Mouse (Mus musculus) liver, embryonic 11.5 days (tissue): ENCODE results near the gene Fkbp5. TPM values are rescaled to one million over a fixed set of nuclear protein-coding genes. Genes with fewer than 3 reads are reported as not detected.

Experiments used
- ATAC-seq: fragments of 200-750 bp; cut with Nextera tagmentation; replicated peaks from 2 replicates; pipeline ENCODE4 v1.8.0; 2017; ENCODE audit warnings: moderate number of reproducible peaks, mild to moderate bottlenecking, moderate TSS enrichment, moderate library complexity; ENCODE audit not compliant: low FRiP score
- DNase-seq: peaks from one replicate; pipeline ENCODE4 v3.0.0-alpha.2; 2017; ENCODE audit warnings: low spot score
- H3K27ac ChIP-seq: fragments of 300-500 bp; sonication (generic); 2 replicates; pipeline ENCODE4 v1.5.1; 2014; ENCODE audit warnings: mild to moderate bottlenecking, low read depth, low read length, control low read depth
- H3K27me3 ChIP-seq: fragments of 300-500 bp; sonication (generic); replicated peaks from 2 replicates; pipeline ENCODE4 v1.6.1; 2014; ENCODE audit warnings: low read length, mixed read lengths; ENCODE audit not compliant: control insufficient read depth, insufficient read depth
- H3K36me3 ChIP-seq: fragments of 300-500 bp; sonication (generic); 2 replicates; pipeline ENCODE4 v1.6.1; 2014; ENCODE audit warnings: mild to moderate bottlenecking, low read length, moderate library complexity, mixed read lengths; ENCODE audit not compliant: control insufficient read depth, insufficient read depth
- H3K4me1 ChIP-seq: fragments of 300-500 bp; sonication (generic); replicated peaks from 2 replicates; pipeline ENCODE4 v1.6.1; 2014; ENCODE audit warnings: low read length, mixed read lengths; ENCODE audit not compliant: control insufficient read depth, insufficient read depth
- H3K4me2 ChIP-seq: fragments of 300-500 bp; sonication (generic); 2 replicates; pipeline ENCODE4 v1.6.1; 2014; ENCODE audit warnings: mild to moderate bottlenecking, control low read depth, moderate library complexity
- H3K4me3 ChIP-seq: fragments of 300-500 bp; sonication (generic); 2 replicates; pipeline ENCODE4 v1.5.1; 2014; ENCODE audit warnings: low read depth, low read length, control low read depth
- H3K9ac ChIP-seq: fragments of 300-500 bp; sonication (generic); 2 replicates; pipeline ENCODE4 v1.6.1; 2014; ENCODE audit warnings: low read depth, low read length, control low read depth
- H3K9me3 ChIP-seq: fragments of 300-500 bp; sonication (generic); 2 replicates; pipeline ENCODE4 v1.6.1; 2016; ENCODE audit warnings: low read length, inconsistent platforms, mixed read lengths; ENCODE audit not compliant: control insufficient read depth
- WGBS: fragments of 180-500 bp; shearing (Covaris S2); extraction: QIAGEN DNeasy Blood & Tissue Kit; methylation state at CpG from one replicate; pipeline ENCODE4 v1.1.7; 2014; 5-methylcytosine and 5-hydroxymethylcytosine counted together
- polyA plus RNA-seq: library from polyadenylated mRNA; unstranded; fragments of >200 nt; fragmentation: Nextera tagmentation; extraction: Ambion mirVana; gene quantifications from 2 replicates; pipeline ENCODE4 v1.2.1, GENCODE M21; 2014

The Fkbp5 gene
- polyA plus RNA-seq, 1 experiment from 2014 or later: 10.1 TPM

DNA sequence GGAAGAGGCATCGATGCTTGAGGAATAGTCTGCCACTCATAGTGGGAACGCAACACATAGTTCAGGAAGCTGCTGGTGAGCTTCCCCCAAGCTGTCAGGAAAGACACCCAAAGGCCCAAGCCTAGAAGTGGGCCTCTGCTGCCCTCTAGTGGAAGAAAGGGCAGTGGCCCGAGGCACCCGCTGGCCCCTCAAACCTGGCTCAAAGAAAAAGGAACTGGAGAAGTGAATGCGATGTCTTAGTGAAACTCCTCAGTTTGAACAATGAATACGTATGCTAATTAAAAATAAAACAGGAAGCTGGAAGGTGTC lies 10.7 kb upstream of the Fkbp5 start:
- H3K36me3 ChIP-seq: no peaks in the 10 kb centered on the region
- no peaks in the 10 kb centered on the region for H3K9me3 ChIP-seq
- H3K4me2 ChIP-seq: no peak overlapping the region; the same call in 1 of the 2 replicates
- ATAC-seq (no peak), DNase-seq (peak; percentile 78)
- no peak overlapping the region for H3K4me3 ChIP-seq
- H3K27me3 ChIP-seq: peaks cover 12% of the 10 kb centered on the region
- WGBS: 2% methylated on average over 6 of the region's 6 CpGs
- H3K9ac ChIP-seq: no peak overlapping the region
- peaks cover 13% of the 10 kb centered on the region for H3K4me1 ChIP-seq
- H3K27ac ChIP-seq: no peak overlapping the region

DNA sequence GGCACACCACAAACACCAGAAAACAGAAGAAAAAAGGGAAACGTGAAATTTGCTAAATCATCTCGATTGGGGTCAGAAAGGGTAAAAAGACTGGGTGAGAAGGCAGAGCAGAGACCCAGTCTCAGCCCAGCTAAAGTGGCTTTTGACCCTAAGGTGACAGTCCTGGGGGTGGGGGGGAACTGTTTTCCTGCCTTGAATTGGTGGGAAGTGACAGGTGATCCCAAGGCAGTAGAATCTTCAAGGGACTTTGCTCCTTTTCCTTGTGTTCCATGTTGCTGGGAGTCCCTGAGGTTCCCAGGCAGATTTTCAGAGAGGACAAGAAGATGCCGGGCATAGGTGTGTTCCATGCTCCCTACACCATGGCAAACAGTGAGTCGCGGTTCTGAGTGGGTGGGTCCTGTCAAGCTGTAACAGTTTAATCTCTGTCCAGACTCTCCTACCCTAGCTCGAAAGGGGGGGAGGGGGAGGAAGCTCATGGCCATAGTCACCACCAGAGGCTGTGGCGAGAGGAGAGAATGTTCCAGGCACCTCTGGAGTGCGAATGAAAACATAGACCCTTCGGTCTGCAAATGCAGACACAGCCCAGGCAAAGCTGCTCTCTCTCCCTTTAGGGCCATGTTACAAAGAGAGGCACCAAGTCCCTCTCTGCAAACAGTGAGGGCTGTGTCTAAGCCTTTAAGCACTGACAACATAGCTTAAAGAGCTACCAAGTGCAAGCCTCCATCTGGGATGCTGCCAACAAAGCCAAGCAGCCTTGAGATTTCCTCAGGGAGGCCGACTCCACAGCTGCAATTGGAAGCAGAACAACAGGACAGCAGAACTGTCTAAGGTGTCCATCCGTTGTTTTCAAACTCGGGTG lies 10.1 kb upstream of the Fkbp5 start:
- no peaks in the 10 kb centered on the region for H3K36me3 ChIP-seq
- no peak overlapping the region for H3K27ac ChIP-seq
- H3K4me1 ChIP-seq: peaks cover 16% of the 10 kb centered on the region
- peaks cover 14% of the 10 kb centered on the region for H3K27me3 ChIP-seq
- DNase-seq: no peak
- 38% methylated on average over 12 of the region's 12 CpGs for WGBS
- H3K4me3 ChIP-seq: no peak overlapping the region
- H3K9me3 ChIP-seq: no peaks in the 10 kb centered on the region
- no peak overlapping the region; the same call in 1 of the 2 replicates for H3K4me2 ChIP-seq
- no peak for ATAC-seq
- no peak overlapping the region for H3K9ac ChIP-seq

DNA sequence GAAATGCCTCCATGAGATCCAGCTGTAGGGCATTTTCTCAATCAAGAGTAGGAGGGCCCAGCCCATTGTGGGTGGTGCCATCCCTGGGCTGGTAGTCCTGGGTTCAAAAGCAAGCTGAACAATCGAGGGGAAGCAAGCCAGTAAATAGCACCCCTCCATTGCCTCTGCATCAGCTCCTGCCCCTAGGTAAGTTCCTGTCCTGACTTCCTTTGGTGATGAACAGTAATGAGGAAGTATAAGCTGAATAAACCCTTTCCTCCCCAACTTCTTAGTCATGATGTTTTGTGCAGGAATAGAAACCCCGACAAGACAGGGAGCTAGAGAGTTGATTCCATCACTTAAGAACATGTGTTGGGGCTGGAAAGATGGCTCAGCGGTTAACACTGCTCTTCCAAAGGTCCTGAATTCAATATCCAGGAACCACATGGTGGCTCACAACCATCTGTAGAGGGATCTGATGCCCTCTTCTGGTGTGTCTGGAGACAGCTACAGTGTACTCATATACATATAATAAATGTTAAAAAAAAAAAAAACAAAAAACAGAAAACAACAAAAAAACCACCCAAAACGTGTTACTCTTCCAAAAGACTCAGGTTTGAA lies 7.6 kb upstream of the Fkbp5 start:
- H3K4me2 ChIP-seq: no peak overlapping the region
- 60% methylated on average over 4 of the region's 4 CpGs for WGBS

DNA sequence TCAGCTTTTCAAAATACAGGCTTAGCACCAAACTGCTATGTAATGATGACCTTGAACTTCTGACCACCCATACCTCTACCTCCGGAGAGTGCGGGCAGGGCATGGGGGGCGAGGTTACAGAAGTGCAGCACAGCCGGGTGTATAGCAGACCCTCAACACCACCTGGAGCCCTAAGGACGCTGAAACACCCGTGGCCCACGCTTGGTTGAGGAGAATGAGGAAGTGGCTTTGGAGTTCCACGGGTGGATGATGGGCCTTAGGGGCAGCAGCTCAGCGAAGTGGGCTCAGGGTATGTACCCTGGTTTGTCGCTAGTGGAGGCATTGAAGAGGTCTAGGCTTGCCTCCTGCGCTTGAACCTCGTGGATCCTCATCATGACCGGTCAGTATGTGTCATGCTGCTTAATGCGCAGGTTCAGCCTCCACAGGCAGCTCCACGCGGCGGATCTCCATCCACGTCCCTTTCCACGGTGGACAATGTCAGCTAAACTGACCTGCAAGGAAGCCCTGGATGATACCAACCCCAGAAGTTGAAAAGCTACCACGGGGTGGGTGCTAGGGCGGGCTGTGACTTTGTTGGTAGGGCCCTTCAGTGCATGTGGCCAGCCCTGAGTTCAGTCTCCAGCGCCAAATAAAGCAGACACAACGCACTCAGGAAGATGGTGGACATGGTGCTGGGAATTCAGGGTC lies 6.8 kb upstream of the Fkbp5 start:
- Histone ChIP-seq H3K4me3 (peak overlapping the region; percentile 60; the same call in 1 of the 2 replicates), H3K4me2 (peak overlapping the region; percentile 84), H3K36me3 (no peaks in the 10 kb centered on the region), H3K9me3 (no peaks in the 10 kb centered on the region), H3K9ac (no peak overlapping the region), H3K27ac (no peak overlapping the region), H3K4me1 (peaks cover 21% of the 10 kb centered on the region), H3K27me3 (peaks cover 21% of the 10 kb centered on the region)
- DNase-seq (no peak), ATAC-seq (no peak)
- WGBS: 72% methylated on average over 23 of the region's 23 CpGs

More for the DNA sequence above, 7.6 kb upstream of the Fkbp5 start:
- Histone ChIP-seq H3K9ac (no peak overlapping the region), H3K36me3 (no peaks in the 10 kb centered on the region), H3K4me1 (peaks cover 21% of the 10 kb centered on the region), H3K9me3 (no peaks in the 10 kb centered on the region), H3K4me3 (no peak overlapping the region), H3K27me3 (peaks cover 21% of the 10 kb centered on the region), H3K27ac (no peak overlapping the region)
- DNase-seq: no peak
- no peak for ATAC-seq

DNA sequence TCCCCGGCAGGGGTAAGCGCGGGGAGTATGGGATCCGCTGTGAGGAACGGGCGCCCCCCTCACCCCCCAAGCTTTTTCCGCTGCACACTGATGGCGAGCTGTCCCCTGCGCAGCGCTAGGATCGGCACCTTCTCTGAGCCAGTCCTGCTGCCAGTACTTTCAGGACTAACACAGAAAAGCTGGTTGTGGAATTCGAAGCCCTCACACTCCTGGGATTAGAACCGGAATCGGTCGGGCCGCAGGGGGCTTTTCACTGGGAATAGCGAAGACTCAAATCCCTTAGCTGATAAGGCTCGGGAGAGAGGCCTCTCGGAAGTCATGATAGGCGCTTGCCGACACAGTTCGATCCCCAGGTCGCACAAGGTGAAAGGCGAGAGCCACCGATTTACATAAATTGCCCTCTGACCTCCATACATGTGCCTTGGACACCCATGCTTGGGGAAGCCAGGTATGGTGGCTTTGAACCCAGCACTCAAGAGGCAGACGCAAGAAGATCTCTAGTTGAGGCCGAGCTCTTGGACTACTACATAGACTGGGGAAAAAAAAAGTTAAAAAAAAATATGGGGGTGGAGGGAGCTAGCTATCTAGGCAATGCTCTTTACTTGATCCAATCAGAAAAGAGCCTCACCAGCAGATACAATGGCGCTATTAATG lies 6.2 kb upstream of the Fkbp5 start:
- H3K4me2 ChIP-seq: peak overlapping the region; percentile 84
- no peak for DNase-seq
- H3K9ac ChIP-seq: peak overlapping the region; percentile 51
- peaks cover 22% of the 10 kb centered on the region for H3K27me3 ChIP-seq
- peaks cover 24% of the 10 kb centered on the region for H3K4me1 ChIP-seq
- H3K4me3 ChIP-seq: peak overlapping the region; percentile 60
- 5% methylated on average over 28 of the region's 28 CpGs for WGBS
- H3K9me3 ChIP-seq: no peaks in the 10 kb centered on the region
- ATAC-seq: no peak; the same call in 1 of the 2 replicates
- no peak overlapping the region for H3K27ac ChIP-seq
- H3K36me3 ChIP-seq: no peaks in the 10 kb centered on the region

DNA sequence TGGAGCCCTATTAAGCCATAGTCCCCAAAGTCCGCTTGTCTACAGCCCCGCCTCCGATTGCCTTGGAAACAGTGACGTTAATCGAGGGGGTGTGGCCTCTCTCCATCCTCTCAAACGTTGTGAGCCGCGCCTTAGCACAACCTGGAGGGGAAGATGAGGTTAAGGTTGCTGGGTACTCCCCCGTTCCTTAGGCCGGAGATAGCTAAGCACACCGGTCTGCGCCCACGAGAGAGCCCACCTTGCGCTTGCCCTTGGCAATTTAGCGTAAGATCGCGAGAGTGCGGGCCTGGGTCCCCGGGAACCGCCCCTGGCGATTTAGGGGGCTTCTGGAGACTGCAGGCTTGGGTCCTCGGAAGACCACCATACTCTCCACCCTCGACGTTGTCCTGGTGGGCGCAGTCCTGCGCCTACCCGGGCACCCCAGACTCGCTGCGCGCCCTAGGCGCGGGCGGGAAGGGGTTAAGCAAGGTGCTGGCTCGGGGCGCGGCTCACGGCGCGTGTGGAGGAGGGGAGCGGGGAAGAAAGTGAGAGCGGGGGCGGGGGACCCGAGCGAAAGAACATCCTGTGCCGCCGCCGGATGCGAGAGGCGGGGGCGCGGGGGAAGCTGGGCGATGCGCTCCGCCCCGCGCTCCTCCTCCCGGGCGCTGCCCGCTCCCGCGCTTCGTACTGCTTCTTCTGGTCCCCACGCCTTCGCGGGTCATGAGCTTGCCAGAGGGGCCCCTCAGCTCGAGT lies 5.5 kb upstream of the Fkbp5 start:
- Histone ChIP-seq H3K9ac (peak overlapping the region; percentile 51), H3K9me3 (no peaks in the 10 kb centered on the region), H3K4me1 (peaks cover 31% of the 10 kb centered on the region), H3K4me2 (peak overlapping the region; percentile 84), H3K27ac (peak overlapping the region; percentile 65), H3K36me3 (no peaks in the 10 kb centered on the region), H3K27me3 (peaks cover 29% of the 10 kb centered on the region), H3K4me3 (peak overlapping the region; percentile 60)
- ATAC-seq (peak; percentile 63), DNase-seq (peak; percentile 83)
- under 1% methylated on average over 60 of the region's 66 CpGs for WGBS

DNA sequence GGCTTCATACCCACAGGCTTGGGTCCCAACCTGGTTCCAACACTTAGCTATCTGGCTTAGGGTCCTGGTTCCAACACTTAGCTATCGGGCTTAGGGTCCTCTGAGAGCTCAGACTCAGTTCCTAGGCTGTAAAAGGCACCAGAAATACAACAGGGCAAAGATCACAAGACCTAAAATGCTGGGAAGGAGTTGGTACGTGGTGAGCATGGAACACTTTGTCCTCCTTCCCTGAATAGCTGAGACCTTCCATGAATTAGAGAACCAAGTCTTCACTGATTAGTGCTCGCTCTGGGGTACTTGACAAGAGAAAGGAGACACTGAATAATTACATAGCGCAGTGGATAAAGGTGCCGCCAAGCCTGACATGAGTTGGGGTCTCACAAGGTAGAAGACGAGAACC lies 4.6 kb upstream of the Fkbp5 start:
- Histone ChIP-seq H3K27ac (no peak overlapping the region), H3K36me3 (no peaks in the 10 kb centered on the region), H3K4me3 (no peak overlapping the region), H3K27me3 (peaks cover 36% of the 10 kb centered on the region), H3K9me3 (no peaks in the 10 kb centered on the region), H3K9ac (no peak overlapping the region), H3K4me2 (peak overlapping the region; percentile 84), H3K4me1 (peaks cover 25% of the 10 kb centered on the region)
- WGBS: 45% methylated on average over 6 of the region's 6 CpGs
- no peak for DNase-seq
- ATAC-seq: no peak
